Mouse (Mus musculus) urinary bladder, postnatal 25 days (tissue): ENCODE results near the gene Emid1.

Source experiments
- DNase-seq: peaks from one replicate; pipeline ENCODE4 v3.0.0; 2022; ENCODE audit warnings: low spot score

Gene Emid1

GRCm38 (mm10) chr11:5160722-5161485 lies 8.8 kb upstream of the Emid1 start:
- DNase-seq = no peak

- no peak for DNase-seq
Observed at GRCm38 (mm10) chr11:5158056-5158455, 6.0 kb upstream of the Emid1 start.

DNA sequence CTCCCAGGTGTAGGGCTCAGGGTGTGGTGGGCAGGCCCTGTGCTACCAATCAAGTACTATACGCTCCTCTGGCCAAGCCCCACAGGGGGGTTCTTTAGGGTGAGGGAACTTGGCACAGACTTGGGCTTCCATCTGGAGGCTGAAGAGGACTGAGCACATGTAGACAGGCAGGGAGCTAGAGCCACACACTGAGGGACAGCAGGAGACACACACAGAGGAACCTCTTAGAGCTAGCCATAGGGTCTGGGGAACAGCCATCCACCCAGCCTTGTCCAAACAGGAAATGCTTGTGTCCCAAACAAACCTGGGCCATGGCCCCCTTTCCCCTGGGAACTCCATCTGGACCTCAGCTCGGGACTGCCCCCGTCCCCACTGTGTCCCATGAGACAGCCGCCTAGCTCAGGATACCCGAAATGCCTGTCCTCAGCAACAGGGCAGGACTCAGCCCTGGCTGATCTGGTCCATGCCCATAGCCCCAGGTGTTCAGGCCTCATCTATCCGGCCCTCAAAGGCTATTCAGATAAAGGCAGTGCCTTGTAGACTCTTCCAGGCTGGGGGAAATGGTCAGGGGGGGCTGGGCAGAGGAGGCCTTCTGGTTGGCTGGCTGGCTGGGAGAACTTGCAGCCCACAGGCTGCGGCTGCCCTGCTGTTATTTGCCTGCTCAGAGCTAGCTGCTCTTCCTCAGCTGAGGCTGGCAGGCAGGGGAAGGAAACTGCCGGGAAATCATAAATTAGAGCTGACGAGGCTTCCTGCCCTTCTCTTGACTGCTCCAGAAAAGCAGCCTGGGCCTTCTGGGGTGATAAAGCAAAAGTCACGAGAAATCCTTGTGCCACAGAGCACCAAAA lies 3.1 kb upstream of the Emid1 start:
- no peak for DNase-seq

DNA sequence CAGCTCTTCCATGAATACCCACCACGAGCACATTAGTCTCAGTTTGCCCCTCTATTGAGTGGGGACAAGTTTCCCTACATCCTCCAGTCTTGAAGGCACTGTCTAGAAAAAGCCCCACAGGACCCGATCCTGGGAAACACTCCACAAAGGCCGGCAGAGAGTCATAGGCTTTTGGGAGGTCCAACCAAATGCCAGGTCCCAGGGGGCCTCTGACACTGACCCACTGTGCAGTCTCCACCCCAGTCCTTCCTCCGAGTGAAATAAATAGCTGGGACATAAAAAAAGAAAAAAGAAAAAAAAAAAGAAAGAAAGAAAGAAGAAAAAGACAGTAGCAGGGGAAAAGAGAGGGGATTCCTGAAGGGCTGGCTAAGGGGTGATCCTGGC lies 818 bp downstream of the Emid1 start:
- no peak for DNase-seq

DNA sequence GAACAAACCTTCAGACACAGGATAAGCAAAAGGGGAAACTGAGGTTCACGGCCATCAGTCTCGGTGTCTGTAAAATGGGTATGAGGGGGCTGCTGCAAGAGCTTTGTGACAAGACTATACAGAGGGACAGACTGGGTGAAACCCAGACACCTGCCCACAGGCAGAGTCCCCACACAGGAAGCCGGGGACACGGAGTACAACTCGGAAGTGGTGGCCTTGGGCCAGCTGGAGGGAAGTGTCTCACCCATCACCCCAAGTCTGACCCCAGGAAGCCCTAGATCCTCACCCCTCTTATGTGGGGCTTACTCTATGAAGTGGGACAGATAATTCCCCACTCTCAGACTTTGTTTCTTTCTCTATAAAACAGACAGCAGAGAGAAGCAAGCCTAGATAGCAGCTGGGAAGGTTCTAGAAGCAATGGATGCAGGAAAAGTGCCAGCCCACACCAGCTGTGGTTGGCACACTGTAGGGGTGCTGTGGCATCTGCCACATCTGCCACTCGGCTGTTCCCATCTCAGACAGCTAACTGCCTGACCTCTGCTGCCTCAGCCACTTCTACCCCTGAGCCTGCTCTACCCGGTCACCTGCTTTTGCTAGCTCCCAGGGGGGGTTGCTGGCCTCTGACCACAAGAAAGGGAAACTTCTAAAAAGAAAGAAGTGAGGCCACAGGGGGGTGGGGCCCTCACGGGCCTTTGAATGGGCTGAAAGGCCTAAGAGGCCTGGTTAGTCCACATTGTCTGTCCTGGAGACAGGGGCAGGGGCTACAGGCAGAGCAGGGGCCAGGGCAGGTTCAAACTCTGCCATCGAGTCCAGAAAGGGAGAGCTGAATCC lies 1.4 kb downstream of the Emid1 start:
- no peak for DNase-seq

GRCm38 (mm10) chr11:5149955-5150354 lies 2.1 kb downstream of the Emid1 start:
- no peak for DNase-seq

GRCm38 (mm10) chr11:5149249-5149648 lies 2.8 kb downstream of the Emid1 start:
- no peak for DNase-seq

- no peak for DNase-seq
Observed at GRCm38 (mm10) chr11:5145600-5145999, 6.5 kb downstream of the Emid1 start.

DNA sequence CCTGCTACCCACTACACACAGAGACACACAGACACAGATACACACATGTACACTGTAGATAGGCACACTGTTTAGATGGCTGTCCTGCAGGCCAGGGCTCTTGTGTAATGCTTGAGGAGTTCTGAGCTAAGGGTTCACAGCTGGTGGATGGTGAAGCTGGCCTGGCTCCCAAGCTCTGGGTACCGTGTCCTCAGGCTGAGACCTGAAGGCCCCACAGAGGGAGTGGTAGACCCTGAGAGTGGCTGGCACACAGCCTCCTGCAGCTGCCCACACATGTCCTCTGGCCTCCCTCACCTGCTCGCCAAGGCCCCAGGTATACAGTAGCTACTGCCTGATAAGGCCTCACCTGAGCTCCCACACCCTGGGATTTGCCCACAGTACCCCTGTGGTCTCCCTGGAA lies 10.1 kb downstream of the Emid1 start:
- DNase-seq = no peak

GRCm38 (mm10) chr11:5141252-5141651 lies 10.8 kb downstream of the Emid1 start:
- no peak for DNase-seq

DNA sequence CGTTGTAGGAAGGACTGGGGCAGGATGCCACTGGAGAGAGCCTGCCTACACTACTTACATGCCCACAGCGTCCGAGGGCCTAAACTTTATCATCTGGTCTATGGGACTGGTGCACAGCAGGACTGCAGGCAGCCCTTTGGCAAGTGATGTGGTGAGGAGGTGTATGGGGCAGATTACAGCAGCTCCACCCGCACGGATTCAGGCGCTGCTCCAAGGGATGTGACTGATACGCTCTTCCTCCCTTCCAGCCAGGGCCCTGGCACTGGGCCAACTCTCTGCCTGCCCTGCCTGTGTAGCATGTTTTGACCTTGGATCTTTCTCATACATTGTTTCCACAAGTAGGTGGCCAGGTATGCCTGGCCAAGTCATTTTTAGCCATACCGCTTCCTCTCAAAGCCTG lies 11.4 kb downstream of the Emid1 start:
- DNase-seq = peak; percentile 81

DNA sequence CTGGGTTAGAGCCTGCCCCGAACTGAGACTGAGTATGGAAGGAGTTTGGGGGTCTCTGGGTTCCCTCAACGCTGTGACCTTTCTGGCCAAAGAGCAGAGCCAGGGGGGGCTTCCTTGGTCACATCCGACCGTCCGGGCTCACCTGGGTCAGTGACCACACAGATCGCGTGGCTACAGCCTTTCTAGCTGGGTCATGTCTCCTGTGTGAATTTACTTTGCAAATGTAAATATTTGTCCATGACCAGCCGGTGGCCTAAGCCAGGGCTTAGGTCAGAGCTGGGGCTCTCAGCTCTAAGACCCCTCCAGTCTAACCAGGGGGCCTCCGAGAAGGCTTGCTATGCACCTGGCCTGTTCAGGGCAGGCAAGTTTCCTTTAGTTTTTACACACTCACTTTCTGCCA lies 12.7 kb downstream of the Emid1 start:
- no peak for DNase-seq

GRCm38 (mm10) chr11:5138642-5139041 lies 13.4 kb downstream of the Emid1 start:
- DNase-seq = no peak

GRCm38 (mm10) chr11:5135914-5136313 lies 16.1 kb downstream of the Emid1 start:
- DNase-seq = no peak

- no peak for DNase-seq
Observed at GRCm38 (mm10) chr11:5132751-5133150, 19.3 kb downstream of the Emid1 start.

DNA sequence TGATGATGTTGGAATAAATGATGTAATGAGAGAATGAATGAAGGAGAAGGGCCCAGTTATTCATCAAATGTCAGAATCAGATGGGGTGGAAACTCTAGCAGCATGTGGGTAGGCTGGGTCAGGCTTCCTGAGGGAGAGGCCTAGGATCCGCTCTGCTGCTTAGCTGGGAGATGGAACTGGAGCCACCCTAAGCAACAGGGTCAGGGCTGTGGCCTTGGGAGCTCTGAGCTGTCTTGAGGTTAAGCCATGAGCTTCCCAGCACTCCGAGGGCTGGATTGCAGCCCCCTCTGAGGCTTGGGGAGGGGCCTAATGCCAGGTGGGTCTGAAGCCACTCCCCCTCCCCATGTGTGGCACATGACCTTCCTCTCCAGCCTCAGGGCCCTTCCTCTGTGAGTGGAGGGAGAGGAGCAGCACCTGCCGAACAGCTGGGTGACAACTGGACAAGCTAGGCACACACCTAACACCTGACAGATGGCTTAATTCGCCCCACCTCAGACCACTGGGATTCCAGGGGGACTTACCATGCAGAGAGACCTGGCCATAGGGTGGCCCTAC lies 21.9 kb downstream of the Emid1 start:
- no peak for DNase-seq

DNA sequence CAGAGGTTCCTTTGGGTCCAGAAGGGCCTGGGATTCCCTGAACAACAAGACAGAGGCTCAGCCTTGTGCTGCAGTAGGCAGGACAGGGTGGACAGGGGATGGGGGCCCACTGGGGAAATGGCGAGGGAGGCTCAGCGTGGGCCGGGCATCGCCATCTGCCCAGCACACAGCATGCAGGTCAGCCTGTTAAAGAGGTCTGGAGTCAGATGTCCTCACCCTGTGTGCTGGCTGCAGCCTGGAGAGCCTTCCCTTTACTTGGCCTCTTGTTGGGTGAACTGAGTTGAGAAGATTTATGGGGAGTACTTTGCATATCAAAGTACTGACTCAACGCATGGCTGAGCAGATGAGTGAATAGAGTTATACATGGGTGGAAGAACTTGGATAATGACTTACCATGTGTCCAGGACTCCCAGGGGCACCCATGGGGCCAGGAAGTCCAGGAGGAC lies 23.0 kb downstream of the Emid1 start:
- no peak for DNase-seq

GRCm38 (mm10) chr11:5125713-5126112 lies 26.3 kb downstream of the Emid1 start:
- no peak for DNase-seq

GRCm38 (mm10) chr11:5114931-5115581 lies 37.0 kb downstream of the Emid1 start:
- peak; percentile 89 for DNase-seq

GRCm38 (mm10) chr11:5113645-5114044 lies 38.4 kb downstream of the Emid1 start:
- no peak for DNase-seq

GRCm38 (mm10) chr11:5109441-5109840 lies 42.6 kb downstream of the Emid1 start:
- DNase-seq = no peak
